Mouse (Mus musculus) layer of hippocampus, adult 8-10 months (tissue): ENCODE measurements around the gene Smcp. TPM values are rescaled to one million over a fixed set of nuclear protein-coding genes. Genes with fewer than 3 reads are reported as not detected.

Experiments
- total RNA-seq, 4 experiments: library from RNA; stranded (reverse); gene quantifications; 2 replicates each; pipeline ENCODE4 v1.2.4; 2022

Gene Smcp
- total RNA-seq, 4 experiments from 2014 or later: not detected

Other genes with a start within 250 kb of the Smcp start
- not detected for gene Sprr2d, start 249.9 kb downstream of the Smcp start, total RNA-seq
- gene Sprr2e, start 236.9 kb downstream of the Smcp start, total RNA-seq: not detected
- gene Sprr2f, start 223.8 kb downstream of the Smcp start, total RNA-seq: not detected
- not detected for gene Sprr2h, start 203.3 kb downstream of the Smcp start, total RNA-seq
- not detected for gene Sprr2i, start 181.0 kb downstream of the Smcp start, total RNA-seq
- gene Sprr2j-ps, start 170.9 kb downstream of the Smcp start, total RNA-seq: not detected
- 1 to 10 TPM; 2.3 to 7.0 (median 3.9) TPM for gene Gm9774, start 159.6 kb downstream of the Smcp start, total RNA-seq
- gene Sprr2k, start 156.4 kb downstream of the Smcp start, total RNA-seq: not detected
- gene Sprr1b, start 150.2 kb downstream of the Smcp start, total RNA-seq: not detected
- not detected for gene Sprr3, start 130.3 kb downstream of the Smcp start, total RNA-seq
- not detected for gene Sprr1a, start 103.1 kb downstream of the Smcp start, total RNA-seq
- gene Sprr4, start 88.5 kb downstream of the Smcp start, total RNA-seq: not detected
- gene 2310046K23Rik, start 54.5 kb downstream of the Smcp start, total RNA-seq: not detected
- gene Ivl, start 15.3 kb downstream of the Smcp start, total RNA-seq: not detected
- not detected for gene 2210017I01Rik, start 18.5 kb upstream of the Smcp start, total RNA-seq
- gene Lce6a, start 32.7 kb upstream of the Smcp start, total RNA-seq: not detected
- gene Lce1a1, start 59.3 kb upstream of the Smcp start, total RNA-seq: not detected
- not detected for gene Lce1b, start 67.9 kb upstream of the Smcp start, total RNA-seq
- gene Lce1a2, start 81.3 kb upstream of the Smcp start, total RNA-seq: not detected
- not detected for gene Lce1c, start 90.2 kb upstream of the Smcp start, total RNA-seq
- gene Lce1d, start 98.2 kb upstream of the Smcp start, total RNA-seq: not detected
- gene Lce1e, start 120.1 kb upstream of the Smcp start, total RNA-seq: not detected
- not detected for gene Lce1f, start 131.4 kb upstream of the Smcp start, total RNA-seq
- gene Gm38119, start 150.1 kb upstream of the Smcp start, total RNA-seq: not detected
- not detected for gene Lce1g, start 163.3 kb upstream of the Smcp start, total RNA-seq
- not detected for gene Lce1h, start 176.1 kb upstream of the Smcp start, total RNA-seq
- not detected for gene Lce1i, start 189.9 kb upstream of the Smcp start, total RNA-seq
- gene Lce1j, start 201.5 kb upstream of the Smcp start, total RNA-seq: not detected
- not detected for gene Lce1k, start 218.9 kb upstream of the Smcp start, total RNA-seq
- gene Kprp, start 238.2 kb upstream of the Smcp start, total RNA-seq: not detected